Mouse (Mus musculus) CH12.LX (cell line): ENCODE data around the gene Olfr150. TPM values are rescaled to one million over a fixed set of nuclear protein-coding genes. Genes with fewer than 3 reads are reported as not detected.

Experiments used
- DNase-seq: peaks from one replicate; pipeline ENCODE4 v3.0.0-alpha.2; 2013; ENCODE audit errors: extremely low read depth
- H3K27ac ChIP-seq: 2 replicates; pipeline ENCODE4 v1.5.1; 2012; ENCODE audit warnings: low read depth, mild to moderate bottlenecking, control low read depth, moderate library complexity; ENCODE audit not compliant: insufficient read depth
- H3K27me3 ChIP-seq: replicated peaks from 2 replicates; pipeline ENCODE3; 2012; ENCODE audit warnings: inconsistent platforms
- H3K36me3 ChIP-seq, 2 experiments: replicated peaks in 1 of 2; 2 replicates each; pipeline versions ENCODE3 to v1.6.1; 2012; ENCODE audit warnings: inconsistent platforms in 1 of 2, low read length in 1 of 2, mild to moderate bottlenecking in 1 of 2, mixed read lengths in 1 of 2, moderate library complexity in 1 of 2; ENCODE audit not compliant: control insufficient read depth in 1 of 2, insufficient read depth in 1 of 2
- H3K4me1 ChIP-seq, 2 experiments: 2 replicates each; pipeline ENCODE4 v1.6.1; 2012; ENCODE audit warnings: inconsistent platforms in 1 of 2, moderate library complexity in 1 of 2; ENCODE audit not compliant: insufficient read depth in 2 of 2, control insufficient read depth in 1 of 2
- H3K4me2 ChIP-seq: 2 replicates; pipeline ENCODE4 v1.6.1; 2012; ENCODE audit warnings: low read depth, mild to moderate bottlenecking, control low read depth; ENCODE audit not compliant: poor library complexity, insufficient read depth, severe bottlenecking
- H3K4me3 ChIP-seq, 3 experiments: fragments of 150-350 bp in 1 of 3; sonication (generic) in 1 of 3; replicated peaks in 1 of 3; 2 replicates each; pipeline versions ENCODE3 to v1.5.1; 2011 to 2012; ENCODE audit warnings: low read depth in 2 of 3, low read length in 2 of 3, mild to moderate bottlenecking in 2 of 3, moderate library complexity in 2 of 3, control low read depth in 1 of 3, improper control_type of control experiment in 1 of 3, inconsistent platforms in 1 of 3, mixed read lengths in 1 of 3; ENCODE audit not compliant: poor library complexity in 1 of 3
- H3K79me2 ChIP-seq: replicated peaks from 2 replicates; pipeline ENCODE4 v1.6.1; 2012; ENCODE audit warnings: mild to moderate bottlenecking, moderate library complexity; ENCODE audit not compliant: control insufficient read depth, poor library complexity, insufficient read depth, severe bottlenecking; ENCODE audit errors: extremely low read depth
- H3K9ac ChIP-seq: 2 replicates; pipeline ENCODE4 v1.6.1; 2012; ENCODE audit warnings: low read depth, mild to moderate bottlenecking, control low read depth, moderate library complexity; ENCODE audit not compliant: insufficient read depth
- H3K9me3 ChIP-seq: replicated peaks from 2 replicates; pipeline ENCODE3; 2012; ENCODE audit warnings: low read length, inconsistent platforms, mixed read lengths
- BHLHE40 ChIP-seq: IDR thresholded peaks from 2 replicates; pipeline ENCODE4 v1.6.1; 2011; ENCODE audit warnings: mild to moderate bottlenecking, low read depth, low read length, improper control_type of control experiment
- CHD2 ChIP-seq: IDR thresholded peaks from 2 replicates; pipeline ENCODE4 v1.6.1; 2011; ENCODE audit warnings: low read length, improper control_type of control experiment
- EP300 ChIP-seq: IDR thresholded peaks from 2 replicates; pipeline ENCODE4 v1.6.1; 2011; ENCODE audit warnings: low read length, improper control_type of control experiment
- ETS1 ChIP-seq: conservative IDR thresholded peaks from 2 replicates; pipeline ENCODE4 v1.6.1; 2012; ENCODE audit warnings: low read depth, mild to moderate bottlenecking, inconsistent platforms, low read length, improper control_type of control experiment, moderate library complexity
- JUN ChIP-seq: IDR thresholded peaks from 2 replicates; pipeline ENCODE4 v1.6.1; 2011; ENCODE audit warnings: low read depth, mild to moderate bottlenecking, low read length, improper control_type of control experiment, moderate library complexity; ENCODE audit not compliant: insufficient read depth
- MYC ChIP-seq: IDR thresholded peaks from 2 replicates; pipeline ENCODE4 v1.6.1; 2011; ENCODE audit warnings: low read depth, mild to moderate bottlenecking, improper control_type of control experiment, low read length
- NELFE ChIP-seq: IDR thresholded peaks from 2 replicates; pipeline ENCODE4 v1.6.1; 2011; ENCODE audit warnings: low read depth, low read length, improper control_type of control experiment
- NRF1 ChIP-seq: IDR thresholded peaks from 2 replicates; pipeline ENCODE4 v1.6.1; 2014; ENCODE audit warnings: low read depth, mild to moderate bottlenecking, inconsistent platforms, low read length, improper control_type of control experiment, moderate library complexity
- PAX5 ChIP-seq: IDR thresholded peaks from 2 replicates; pipeline ENCODE4 v1.6.1; 2012; ENCODE audit warnings: low read length, inconsistent platforms, mixed read lengths
- POLR2AphosphoS2 ChIP-seq: IDR thresholded peaks from 2 replicates; pipeline ENCODE4 v1.6.1; 2011; ENCODE audit warnings: low read depth, low read length, improper control_type of control experiment
- RAD21 ChIP-seq: IDR thresholded peaks from 2 replicates; pipeline ENCODE4 v1.6.1; 2011; ENCODE audit warnings: low read depth, mild to moderate bottlenecking, low read length, improper control_type of control experiment, moderate library complexity
- RCOR1 ChIP-seq: conservative IDR thresholded peaks from 2 replicates; pipeline ENCODE4 v1.6.1; 2012; ENCODE audit warnings: low read depth, mild to moderate bottlenecking, inconsistent platforms, low read length, improper control_type of control experiment
- SMC3 ChIP-seq: IDR thresholded peaks from 2 replicates; pipeline ENCODE4 v1.6.1; 2011; ENCODE audit warnings: low read depth, low read length, improper control_type of control experiment
- UBTF ChIP-seq: IDR thresholded peaks from 2 replicates; pipeline ENCODE4 v1.6.1; 2012; ENCODE audit warnings: low read depth, mild to moderate bottlenecking, inconsistent platforms, low read length, improper control_type of control experiment, moderate library complexity
- USF1 ChIP-seq: IDR thresholded peaks from 2 replicates; pipeline ENCODE4 v1.6.1; 2014; ENCODE audit warnings: low read depth, mild to moderate bottlenecking, inconsistent platforms, low read length, improper control_type of control experiment
- ZC3H11A ChIP-seq: IDR thresholded peaks from 2 replicates; pipeline ENCODE4 v1.6.1; 2012; ENCODE audit warnings: low read depth, mild to moderate bottlenecking, inconsistent platforms, low read length, improper control_type of control experiment
- dilution Hi-C: fragments of 300-500 bp; cut with MboI; formaldehyde crosslinking; loops from 2 replicates; pipeline ENCODE4 v1.14.3; 2020; ENCODE audit warnings: low sequenced_read_pairs; ENCODE audit not compliant: extremely low pct_unique_long_range_greater_than_20kb, extremely low pct_ligation_motif_present
- in situ Hi-C: fragments of 300-500 bp; cut with MboI; formaldehyde crosslinking; loops from 3 replicates; pipeline ENCODE4 v1.14.3; 2019; ENCODE audit warnings: low sequenced_read_pairs, low pct_ligation_motif_present, low pct_unique_long_range_greater_than_20kb, mixed read lengths
- polyA plus RNA-seq: library from polyadenylated mRNA; unstranded; fragments of >175 nt; gene quantifications from 2 replicates; pipeline ENCODE4 v1.2.1, GENCODE M21; 2012; ENCODE audit warnings: low read depth; ENCODE audit not compliant: insufficient read length
- total RNA-seq, 2 experiments: library from RNA; depleted of rRNA; stranded (reverse); fragments of 300-350 nt in 1 of 2; fragments of >200 nt in 1 of 2; gene quantifications; 2 replicates each; pipeline ENCODE4 v1.2.3; 2012 to 2014

Gene Olfr150
- total and polyA plus RNA-seq, 3 experiments: not detected

GRCm38 (mm10) chr9:39783153-39783552 is 52.4 kb downstream of the Olfr150 start, which contains the start of gene Olfr968:
TSS of gene Olfr968 (minus strand) at chr9:39783253.
- no peaks in the 10 kb centered on the region for H3K79me2 ChIP-seq
- no peaks in the 10 kb centered on the region for H3K4me1 ChIP-seq
- H3K27me3 ChIP-seq: no peaks in the 10 kb centered on the region
- dilution Hi-C loops: no loop called here
- H3K9me3 ChIP-seq: no peaks in the 10 kb centered on the region
- H3K27ac ChIP-seq: no peak within 1 kb of the TSS
- in situ Hi-C loops: no loop called here
- DNase-seq: no peak
- no peak within 1 kb of the TSS for H3K4me3 ChIP-seq
- no peak within 1 kb of the TSS for H3K9ac ChIP-seq
- H3K36me3 ChIP-seq: no peaks in the 10 kb centered on the region
- TF ChIP-seq USF1: no peak
- TF ChIP-seq UBTF: no peak
- TF ChIP-seq NRF1: no peak
- no peak for TF ChIP-seq JUN
- TF ChIP-seq PAX5: no peak
- TF ChIP-seq CHD2: no peak
- no peak for TF ChIP-seq NELFE
- TF ChIP-seq RCOR1: no peak
- TF ChIP-seq MYC: no peak
- no peak for TF ChIP-seq ZC3H11A
- TF ChIP-seq BHLHE40: no peak
- no peak for TF ChIP-seq EP300
- TF ChIP-seq SMC3: no peak
- TF ChIP-seq ETS1: no peak
- no peak for TF ChIP-seq POLR2AphosphoS2
- TF ChIP-seq RAD21: no peak
- H3K4me2 ChIP-seq: no peak within 1 kb of the TSS

Other genes with a start within 250 kb of the Olfr150 start
Only the 20 nearest of the 21 such genes appear.
- not detected in 2 replicates for gene Olfr957, start 215.2 kb upstream of the Olfr150 start, total RNA-seq (2012; rRNA removed)
- not detected in 2 replicates for gene Olfr957, start 215.2 kb upstream of the Olfr150 start, total RNA-seq (2014; rRNA removed)
- gene Olfr957, start 215.2 kb upstream of the Olfr150 start, polyA plus RNA-seq: not detected in 2 replicates
- gene Olfr958, start 176.9 kb upstream of the Olfr150 start, total RNA-seq (2012; rRNA removed): not detected in 2 replicates
- not detected in 2 replicates for gene Olfr958, start 176.9 kb upstream of the Olfr150 start, total RNA-seq (2014; rRNA removed)
- not detected in 2 replicates for gene Olfr958, start 176.9 kb upstream of the Olfr150 start, polyA plus RNA-seq
- gene Olfr959, start 155.4 kb upstream of the Olfr150 start, total RNA-seq (2012; rRNA removed): not detected in 2 replicates
- gene Olfr959, start 155.4 kb upstream of the Olfr150 start, total RNA-seq (2014; rRNA removed): not detected in 2 replicates
- not detected in 2 replicates for gene Olfr959, start 155.4 kb upstream of the Olfr150 start, polyA plus RNA-seq
- not detected in 2 replicates for gene AW551984, start 126.6 kb upstream of the Olfr150 start, total RNA-seq (2012; rRNA removed)
- gene AW551984, start 126.6 kb upstream of the Olfr150 start, total RNA-seq (2014; rRNA removed): not detected in 2 replicates
- not detected in 2 replicates for gene AW551984, start 126.6 kb upstream of the Olfr150 start, polyA plus RNA-seq
- gene Olfr148, start 120.3 kb upstream of the Olfr150 start, total RNA-seq (2012; rRNA removed): not detected in 2 replicates
- gene Olfr148, start 120.3 kb upstream of the Olfr150 start, total RNA-seq (2014; rRNA removed): not detected in 2 replicates
- gene Olfr148, start 120.3 kb upstream of the Olfr150 start, polyA plus RNA-seq: not detected in 2 replicates
- not detected in 2 replicates for gene Olfr960, start 109.6 kb upstream of the Olfr150 start, total RNA-seq (2012; rRNA removed)
- gene Olfr960, start 109.6 kb upstream of the Olfr150 start, total RNA-seq (2014; rRNA removed): not detected in 2 replicates
- gene Olfr960, start 109.6 kb upstream of the Olfr150 start, polyA plus RNA-seq: not detected in 2 replicates
- gene Olfr961, start 85.9 kb upstream of the Olfr150 start, total RNA-seq (2012; rRNA removed): not detected in 2 replicates
- not detected in 2 replicates for gene Olfr961, start 85.9 kb upstream of the Olfr150 start, total RNA-seq (2014; rRNA removed)
- gene Olfr961, start 85.9 kb upstream of the Olfr150 start, polyA plus RNA-seq: not detected in 2 replicates
- gene Olfr963, start 63.8 kb upstream of the Olfr150 start, total RNA-seq (2012; rRNA removed): not detected in 2 replicates
- not detected in 2 replicates for gene Olfr963, start 63.8 kb upstream of the Olfr150 start, total RNA-seq (2014; rRNA removed)
- not detected in 2 replicates for gene Olfr963, start 63.8 kb upstream of the Olfr150 start, polyA plus RNA-seq
- gene Olfr149, start 23.9 kb upstream of the Olfr150 start, total RNA-seq (2012; rRNA removed): not detected in 2 replicates
- not detected in 2 replicates for gene Olfr149, start 23.9 kb upstream of the Olfr150 start, total RNA-seq (2014; rRNA removed)
- not detected in 2 replicates for gene Olfr149, start 23.9 kb upstream of the Olfr150 start, polyA plus RNA-seq
- not detected in 2 replicates for gene Olfr965, start 19.6 kb upstream of the Olfr150 start, total RNA-seq (2012; rRNA removed)
- gene Olfr965, start 19.6 kb upstream of the Olfr150 start, total RNA-seq (2014; rRNA removed): not detected in 2 replicates
- not detected in 2 replicates for gene Olfr965, start 19.6 kb upstream of the Olfr150 start, polyA plus RNA-seq
- not detected in 2 replicates for gene Olfr967, start 15.3 kb downstream of the Olfr150 start, total RNA-seq (2012; rRNA removed)
- not detected in 2 replicates for gene Olfr967, start 15.3 kb downstream of the Olfr150 start, total RNA-seq (2014; rRNA removed)
- not detected in 2 replicates for gene Olfr967, start 15.3 kb downstream of the Olfr150 start, polyA plus RNA-seq
- not detected in 2 replicates for gene Olfr968, start 52.3 kb downstream of the Olfr150 start, total RNA-seq (2012; rRNA removed)
- gene Olfr968, start 52.3 kb downstream of the Olfr150 start, total RNA-seq (2014; rRNA removed): not detected in 2 replicates
- gene Olfr968, start 52.3 kb downstream of the Olfr150 start, polyA plus RNA-seq: not detected in 2 replicates
- not detected in 2 replicates for gene Olfr969, start 60.0 kb downstream of the Olfr150 start, total RNA-seq (2012; rRNA removed)
- not detected in 2 replicates for gene Olfr969, start 60.0 kb downstream of the Olfr150 start, total RNA-seq (2014; rRNA removed)
- gene Olfr969, start 60.0 kb downstream of the Olfr150 start, polyA plus RNA-seq: not detected in 2 replicates
- gene Olfr970, start 77.9 kb downstream of the Olfr150 start, total RNA-seq (2012; rRNA removed): not detected in 2 replicates
- gene Olfr970, start 77.9 kb downstream of the Olfr150 start, total RNA-seq (2014; rRNA removed): not detected in 2 replicates
- gene Olfr970, start 77.9 kb downstream of the Olfr150 start, polyA plus RNA-seq: not detected in 2 replicates
- not detected in 2 replicates for gene Olfr971, start 105.9 kb downstream of the Olfr150 start, total RNA-seq (2012; rRNA removed)
- gene Olfr971, start 105.9 kb downstream of the Olfr150 start, total RNA-seq (2014; rRNA removed): not detected in 2 replicates
- gene Olfr971, start 105.9 kb downstream of the Olfr150 start, polyA plus RNA-seq: not detected in 2 replicates
- gene Olfr972, start 135.4 kb downstream of the Olfr150 start, total RNA-seq (2012; rRNA removed): not detected in 2 replicates
- gene Olfr972, start 135.4 kb downstream of the Olfr150 start, total RNA-seq (2014; rRNA removed): not detected in 2 replicates
- not detected in 2 replicates for gene Olfr972, start 135.4 kb downstream of the Olfr150 start, polyA plus RNA-seq
- not detected in 2 replicates for gene Olfr229, start 176.4 kb downstream of the Olfr150 start, total RNA-seq (2012; rRNA removed)
- gene Olfr229, start 176.4 kb downstream of the Olfr150 start, total RNA-seq (2014; rRNA removed): not detected in 2 replicates
- gene Olfr229, start 176.4 kb downstream of the Olfr150 start, polyA plus RNA-seq: not detected in 2 replicates
- gene Olfr974, start 206.5 kb downstream of the Olfr150 start, total RNA-seq (2012; rRNA removed): not detected in 2 replicates
- gene Olfr974, start 206.5 kb downstream of the Olfr150 start, total RNA-seq (2014; rRNA removed): not detected in 2 replicates
- not detected in 2 replicates for gene Olfr974, start 206.5 kb downstream of the Olfr150 start, polyA plus RNA-seq
- not detected in 2 replicates for gene Olfr975, start 221.1 kb downstream of the Olfr150 start, total RNA-seq (2012; rRNA removed)
- not detected in 2 replicates for gene Olfr975, start 221.1 kb downstream of the Olfr150 start, total RNA-seq (2014; rRNA removed)
- not detected in 2 replicates for gene Olfr975, start 221.1 kb downstream of the Olfr150 start, polyA plus RNA-seq
- not detected in 2 replicates for gene Olfr976, start 230.2 kb downstream of the Olfr150 start, total RNA-seq (2012; rRNA removed)
- gene Olfr976, start 230.2 kb downstream of the Olfr150 start, total RNA-seq (2014; rRNA removed): not detected in 2 replicates
- not detected in 2 replicates for gene Olfr976, start 230.2 kb downstream of the Olfr150 start, polyA plus RNA-seq